Mouse (Mus musculus) thymus, adult 2 months (tissue): ENCODE results near the gene Pcbp2. TPM values are rescaled to one million over a fixed set of nuclear protein-coding genes. Genes with fewer than 3 reads are reported as not detected.

ENCODE experiments used
- DNase-seq: peaks from one replicate; pipeline ENCODE4 v3.0.0; 2021
- H3K27ac ChIP-seq: fragments of 200-500 bp; 2 replicates; pipeline ENCODE4 v1.5.1; 2012; ENCODE audit warnings: low read length, control low read depth; ENCODE audit not compliant: control insufficient read depth, insufficient read depth
- H3K27me3 ChIP-seq: fragments of 200-500 bp; 2 replicates; pipeline ENCODE4 v1.6.1; 2012; ENCODE audit warnings: mild to moderate bottlenecking, low read length, moderate library complexity, mixed read lengths; ENCODE audit not compliant: control insufficient read depth, insufficient read depth
- H3K36me3 ChIP-seq: fragments of 200-500 bp; 2 replicates; pipeline ENCODE4 v1.6.1; 2012; ENCODE audit warnings: mild to moderate bottlenecking, low read length, moderate library complexity; ENCODE audit not compliant: control insufficient read depth, insufficient read depth
- H3K4me1 ChIP-seq: fragments of 200-500 bp; replicated peaks from 2 replicates; pipeline ENCODE4 v1.6.1; 2012; ENCODE audit warnings: low read length; ENCODE audit not compliant: control insufficient read depth, insufficient read depth
- H3K4me3 ChIP-seq: fragments of 200-500 bp; 2 replicates; pipeline ENCODE4 v1.5.1; 2012; ENCODE audit warnings: mild to moderate bottlenecking, low read length, control low read depth, moderate library complexity; ENCODE audit not compliant: control insufficient read depth, insufficient read depth
- CTCF ChIP-seq: fragments of 200-500 bp; IDR thresholded peaks from 2 replicates; pipeline ENCODE4 v1.5.1; 2012; ENCODE audit warnings: mild to moderate bottlenecking, control low read depth, low read length, moderate library complexity, borderline replicate concordance; ENCODE audit not compliant: control insufficient read depth, poor library complexity, insufficient read depth; ENCODE audit errors: extremely low read depth
- POLR2A ChIP-seq: fragments of 200-500 bp; IDR thresholded peaks from 2 replicates; pipeline ENCODE4 v1.6.1; 2012; ENCODE audit warnings: mild to moderate bottlenecking, low read length, control low read depth, moderate library complexity; ENCODE audit not compliant: control insufficient read depth, poor library complexity, insufficient read depth; ENCODE audit errors: extremely low read depth
- WGBS: fragments of 180-500 bp; shearing (Covaris S2); methylation state at CpG from one replicate; pipeline ENCODE4 v1.1.7; 2018; 5-methylcytosine and 5-hydroxymethylcytosine counted together
- polyA plus RNA-seq: library from polyadenylated mRNA; depleted of rRNA; stranded (reverse); fragments of >200 nt; gene quantifications from 2 replicates; pipeline ENCODE4 v1.2.3, GENCODE M21; 2012

Pcbp2 gene
- polyA plus RNA-seq, 1 experiment, result 846 TPM

DNA sequence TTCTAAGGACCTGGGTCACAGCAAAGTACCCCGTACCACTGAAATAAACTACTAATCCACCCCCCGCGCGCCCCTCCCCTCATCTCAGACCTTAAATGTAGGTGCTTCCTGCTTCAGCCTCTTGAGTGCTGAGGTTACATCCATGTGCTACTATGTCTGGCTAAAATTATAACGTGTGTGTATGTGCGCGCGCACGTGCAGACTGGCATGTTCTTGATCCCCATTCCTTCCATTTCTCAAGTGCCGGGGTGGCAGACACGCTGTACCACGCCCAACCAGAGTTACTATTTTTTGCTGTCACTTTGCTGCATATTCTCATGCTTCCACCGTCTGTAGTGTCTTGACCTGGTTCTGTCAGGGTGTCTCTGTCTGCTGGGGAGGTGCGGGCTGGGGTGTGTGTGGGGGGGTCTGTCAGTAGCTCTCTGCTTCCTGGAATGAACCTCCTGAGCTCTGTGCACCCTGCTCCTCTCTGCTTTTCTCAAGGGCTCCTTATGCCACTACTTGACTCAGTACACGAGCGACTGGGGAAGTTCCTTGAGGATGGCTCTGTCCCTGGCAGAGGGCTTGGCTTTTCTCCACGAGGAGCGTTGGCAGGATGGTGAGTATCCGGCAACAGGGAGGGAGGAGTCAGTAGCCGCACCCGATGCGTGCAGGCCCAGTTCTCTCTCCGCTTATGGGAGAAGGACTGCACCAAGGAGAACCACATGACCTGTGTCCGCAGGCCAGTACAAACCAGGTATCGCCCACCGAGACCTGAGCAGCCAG, 18.5 kb upstream of the Pcbp2 start:
- H3K4me1 ChIP-seq, result peaks cover 9% of the 10 kb centered on the region
- WGBS, result 89% methylated on average over 26 of the region's 26 CpGs
- TF ChIP-seq POLR2A, result no peak
- TF ChIP-seq CTCF, result no peak
- DNase-seq, result no peak
- H3K4me3 ChIP-seq, result no peak overlapping the region
- no peaks in the 10 kb centered on the region for H3K36me3 ChIP-seq
- no peaks in the 10 kb centered on the region for H3K27me3 ChIP-seq
- no peak overlapping the region for H3K27ac ChIP-seq

DNA sequence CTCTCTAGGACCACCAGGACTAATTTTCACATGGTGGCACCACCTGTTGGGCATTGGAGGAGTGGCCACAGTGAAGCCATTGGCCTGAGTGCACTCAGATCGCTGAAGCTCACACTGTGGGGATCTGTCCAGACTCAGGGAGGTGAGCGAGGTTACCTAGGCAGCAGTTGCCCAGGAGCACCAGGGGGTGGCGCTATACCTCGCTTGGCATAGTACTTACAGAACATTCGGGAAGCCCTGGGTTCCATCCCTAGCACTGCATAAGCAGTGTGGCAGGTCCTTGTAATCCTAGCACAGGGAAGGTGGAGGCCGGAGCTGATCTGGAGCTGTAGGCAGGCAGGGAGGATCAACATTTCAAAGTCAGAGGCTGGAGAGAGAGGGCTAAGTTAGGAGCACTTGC, 14.3 kb upstream of the Pcbp2 start:
- Histone ChIP-seq H3K27ac (no peak overlapping the region), H3K4me3 (no peak overlapping the region), H3K36me3 (no peaks in the 10 kb centered on the region), H3K4me1 (peaks cover 34% of the 10 kb centered on the region), H3K27me3 (no peaks in the 10 kb centered on the region)
- no peak for DNase-seq
- 71% methylated on average over 6 of the region's 6 CpGs for WGBS
- TF ChIP-seq POLR2A, result no peak
- TF ChIP-seq CTCF, result peak; percentile 71

DNA sequence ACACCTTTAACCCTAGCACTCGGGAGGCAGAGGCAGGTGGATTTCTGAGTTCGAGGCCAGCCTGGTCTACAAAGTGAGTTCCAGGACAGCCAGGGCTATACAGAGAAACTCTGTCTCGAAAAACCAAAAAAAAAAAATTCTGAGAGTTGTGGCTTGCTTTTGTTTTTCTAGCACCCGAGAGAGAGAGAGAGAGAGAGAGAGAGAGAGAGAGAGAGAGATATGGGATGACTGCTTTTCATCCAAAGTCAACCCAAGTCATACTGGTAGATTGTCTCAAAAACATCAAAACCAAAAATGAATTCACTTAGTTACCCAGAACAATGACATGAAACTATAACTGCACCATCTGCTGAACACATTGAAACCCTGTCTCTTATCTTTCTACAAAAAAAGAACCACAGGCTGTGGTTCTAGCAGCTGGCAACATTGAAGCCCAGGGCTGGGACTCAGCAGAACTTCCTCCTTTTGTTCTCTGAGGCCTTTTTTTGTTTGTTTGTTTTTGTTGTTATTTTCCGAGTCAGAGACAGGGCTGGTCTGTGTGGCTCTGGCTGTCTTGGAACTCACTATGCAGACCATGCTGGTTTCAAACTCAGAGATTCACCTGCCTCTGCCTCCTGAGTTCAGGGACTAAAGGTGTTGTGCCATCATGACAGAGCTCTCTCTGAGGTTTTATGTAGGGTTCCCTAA, 12.1 kb upstream of the Pcbp2 start:
- 2% methylated on average over 5 of the region's 5 CpGs for WGBS
- TF ChIP-seq POLR2A (no peak), CTCF (no peak)
- H3K27me3 ChIP-seq, result no peaks in the 10 kb centered on the region
- H3K4me1 ChIP-seq, result peaks cover 27% of the 10 kb centered on the region
- DNase-seq, result peak; percentile 43
- no peak overlapping the region for H3K4me3 ChIP-seq
- H3K27ac ChIP-seq, result peak overlapping the region; percentile 98
- H3K36me3 ChIP-seq, result no peaks in the 10 kb centered on the region

DNA sequence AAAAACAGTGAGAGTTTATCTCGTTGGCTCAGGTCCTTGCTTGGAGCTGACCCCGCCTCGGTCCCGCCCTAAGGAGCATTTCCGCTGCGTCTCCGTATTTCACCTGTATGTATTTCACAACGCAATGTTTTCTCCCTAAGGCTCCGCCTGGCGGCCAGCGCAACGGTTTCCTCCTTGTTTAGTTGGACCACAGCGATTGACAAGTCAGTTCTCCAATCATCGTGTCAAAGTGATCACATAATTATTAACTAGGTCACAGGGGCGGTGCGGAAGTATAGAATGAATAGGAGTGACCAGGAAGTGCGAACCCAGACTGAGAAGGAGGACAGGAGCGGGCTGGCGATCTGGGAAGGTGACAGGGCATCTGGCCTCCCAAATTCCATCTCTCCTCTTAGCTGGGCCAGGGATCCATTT, 11.4 kb upstream of the Pcbp2 start, which contains the start of gene Prr13:
Gene Prr13, plus strand, starts transcription at position 125 of the 414 bp plus-strand sequence.
- 3% methylated on average over 19 of the region's 19 CpGs for WGBS
- no peaks in the 10 kb centered on the region for H3K27me3 ChIP-seq
- H3K36me3 ChIP-seq, result no peaks in the 10 kb centered on the region
- H3K27ac ChIP-seq, result peak within 1 kb of the TSS; percentile 98
- peak within 1 kb of the TSS; percentile 40 for H3K4me3 ChIP-seq
- TF ChIP-seq CTCF (peak; percentile 61; the same call in 1 of the 2 replicates), POLR2A (no peak)
- peaks cover 27% of the 10 kb centered on the region for H3K4me1 ChIP-seq
- peak; percentile 88 for DNase-seq

DNA sequence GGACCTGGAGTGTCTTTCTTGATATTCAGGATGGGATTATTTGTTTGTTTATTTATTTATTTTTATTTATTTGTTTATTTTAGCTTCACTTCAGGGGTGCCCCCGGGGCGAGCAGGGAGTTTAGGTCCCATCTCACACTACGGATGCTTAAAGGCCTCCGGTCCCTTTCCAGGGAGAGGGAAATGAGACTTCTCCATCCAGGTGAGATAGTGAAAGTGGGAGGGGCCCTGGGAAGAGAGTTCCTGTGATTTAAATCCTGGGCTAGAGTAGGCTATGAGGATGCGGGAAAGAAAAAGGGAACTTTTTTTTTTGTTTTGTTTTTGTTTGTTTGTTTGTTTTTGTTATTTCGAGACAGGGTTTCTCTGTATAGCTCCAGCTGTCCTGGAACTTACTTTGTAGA, 11.0 kb upstream of the Pcbp2 start:
- 30% methylated on average over 6 of the region's 6 CpGs for WGBS
- no peaks in the 10 kb centered on the region for H3K27me3 ChIP-seq
- no peaks in the 10 kb centered on the region for H3K36me3 ChIP-seq
- TF ChIP-seq POLR2A (no peak), CTCF (no peak)
- peak overlapping the region; percentile 98; the same call in 1 of the 2 replicates for H3K27ac ChIP-seq
- H3K4me3 ChIP-seq, result peak overlapping the region; percentile 40
- DNase-seq, result no peak
- H3K4me1 ChIP-seq, result peaks cover 27% of the 10 kb centered on the region

DNA sequence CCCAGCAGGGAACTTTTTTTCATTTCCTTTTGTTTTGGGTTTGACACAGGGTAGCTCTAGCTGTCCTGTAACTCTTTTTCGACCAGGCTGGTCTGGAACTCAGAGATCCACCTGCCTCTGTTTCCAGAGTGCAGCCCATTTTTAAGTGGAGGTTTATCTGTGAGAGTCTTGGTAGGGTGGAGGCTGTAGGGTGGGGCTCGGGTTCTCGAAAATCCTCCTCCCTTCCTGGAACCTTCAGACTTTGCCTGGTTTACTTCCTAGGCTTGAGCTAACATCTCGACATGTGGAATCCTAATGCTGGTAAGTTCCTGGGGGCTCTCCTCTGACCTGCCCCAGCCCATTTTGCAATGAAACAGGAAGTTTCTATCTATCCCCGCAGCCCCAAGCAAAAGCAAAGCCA, 10.5 kb upstream of the Pcbp2 start:
- H3K27me3 ChIP-seq, result no peaks in the 10 kb centered on the region
- no peak overlapping the region for H3K4me3 ChIP-seq
- H3K4me1 ChIP-seq, result peaks cover 27% of the 10 kb centered on the region
- 6% methylated on average over 5 of the region's 5 CpGs for WGBS
- no peak overlapping the region; the same call in 1 of the 2 replicates for H3K27ac ChIP-seq
- DNase-seq, result no peak
- TF ChIP-seq CTCF (no peak), POLR2A (no peak)
- no peaks in the 10 kb centered on the region for H3K36me3 ChIP-seq
